Mouse (Mus musculus) limb, embryonic 13.5 days (tissue): ENCODE measurements at regions not wholly inside any gene's neighbourhood (a gene's known extent, or its start where the extent isn't known, plus 50 kb on each side); places are given as distances from the start of the nearest gene placed in this dataset.
"Not testable (repeated sequence)": the region's sequence is repeated elsewhere in the genome, so short reads cannot be mapped to it uniquely, and the experiment has no call there.

Experiments
- ATAC-seq: fragments of 200-750 bp; cut with Nextera tagmentation; 2 replicates; pipeline ENCODE4 v1.8.0; 2017; ENCODE audit warnings: low read depth, moderate number of reproducible peaks, moderate TSS enrichment; ENCODE audit not compliant: low FRiP score
- H3K27ac ChIP-seq: fragments of 300-500 bp; sonication (generic); 2 replicates; pipeline ENCODE4 v1.5.1; 2015; ENCODE audit warnings: inconsistent platforms, mild to moderate bottlenecking, moderate library complexity
- H3K27me3 ChIP-seq: fragments of 300-500 bp; sonication (generic); 2 replicates; pipeline ENCODE4 v1.6.1; 2015; ENCODE audit warnings: mild to moderate bottlenecking, inconsistent platforms
- H3K36me3 ChIP-seq: fragments of 300-500 bp; sonication (generic); 2 replicates; pipeline ENCODE4 v1.6.1; 2015; ENCODE audit warnings: inconsistent platforms, mild to moderate bottlenecking, moderate library complexity
- H3K4me1 ChIP-seq: fragments of 300-500 bp; sonication (generic); 2 replicates; pipeline ENCODE4 v1.6.1; 2015; ENCODE audit warnings: inconsistent platforms
- H3K4me2 ChIP-seq: fragments of 300-500 bp; sonication (generic); replicated peaks from 2 replicates; pipeline ENCODE4 v1.6.1; 2015; ENCODE audit warnings: inconsistent platforms, mild to moderate bottlenecking, moderate library complexity
- H3K4me3 ChIP-seq: fragments of 300-500 bp; sonication (generic); 2 replicates; pipeline ENCODE4 v1.5.1; 2015; ENCODE audit warnings: moderate library complexity, mild to moderate bottlenecking, inconsistent platforms
- H3K9ac ChIP-seq: fragments of 300-500 bp; sonication (generic); 2 replicates; pipeline ENCODE4 v1.6.1; 2015; ENCODE audit warnings: mild to moderate bottlenecking, inconsistent platforms
- H3K9me3 ChIP-seq: fragments of 300-500 bp; sonication (generic); 2 replicates; pipeline ENCODE4 v1.6.1; 2016; ENCODE audit warnings: inconsistent platforms
- WGBS: fragments of 180-500 bp; shearing (Covaris S2); methylation state at CpG from one replicate; pipeline ENCODE4 v1.1.7; 2015; 5-methylcytosine and 5-hydroxymethylcytosine counted together

- WGBS = 63% methylated on average over 1 of the region's 1 CpGs
- ATAC-seq, H3K4me3 ChIP-seq, H3K9ac ChIP-seq, H3K27me3 ChIP-seq, H3K4me1 ChIP-seq, H3K36me3 ChIP-seq, H3K9me3 ChIP-seq, H3K4me2 ChIP-seq: not testable (repeated sequence)
- peak overlapping the region; percentile 70 for H3K27ac ChIP-seq
Measured at GRCm38 (mm10) chr17:13504365-13504764, 150.0 kb downstream of the Tcp10c start.

GRCm38 (mm10) chr17:13504827-13505268 is 150.5 kb downstream of the Tcp10c start:
- WGBS = 10% methylated on average over 8 of the region's 9 CpGs
- H3K4me1 ChIP-seq, H3K4me2 ChIP-seq, H3K9ac ChIP-seq, H3K36me3 ChIP-seq, H3K9me3 ChIP-seq, H3K27me3 ChIP-seq, H3K4me3 ChIP-seq: not testable (repeated sequence)
- ATAC-seq = peak; percentile 92
- H3K27ac ChIP-seq = peak overlapping the region; percentile 58; the same call in 1 of the 2 replicates

- not testable (repeated sequence) for H3K4me3 ChIP-seq, H3K4me2 ChIP-seq, H3K27ac ChIP-seq, ATAC-seq, H3K4me1 ChIP-seq, H3K9ac ChIP-seq, H3K27me3 ChIP-seq, H3K36me3 ChIP-seq, H3K9me3 ChIP-seq
- WGBS = 71% methylated on average over 2 of the region's 3 CpGs
Measured at GRCm38 (mm10) chr17:13507397-13508063, 153.2 kb downstream of the Tcp10c start.

DNA sequence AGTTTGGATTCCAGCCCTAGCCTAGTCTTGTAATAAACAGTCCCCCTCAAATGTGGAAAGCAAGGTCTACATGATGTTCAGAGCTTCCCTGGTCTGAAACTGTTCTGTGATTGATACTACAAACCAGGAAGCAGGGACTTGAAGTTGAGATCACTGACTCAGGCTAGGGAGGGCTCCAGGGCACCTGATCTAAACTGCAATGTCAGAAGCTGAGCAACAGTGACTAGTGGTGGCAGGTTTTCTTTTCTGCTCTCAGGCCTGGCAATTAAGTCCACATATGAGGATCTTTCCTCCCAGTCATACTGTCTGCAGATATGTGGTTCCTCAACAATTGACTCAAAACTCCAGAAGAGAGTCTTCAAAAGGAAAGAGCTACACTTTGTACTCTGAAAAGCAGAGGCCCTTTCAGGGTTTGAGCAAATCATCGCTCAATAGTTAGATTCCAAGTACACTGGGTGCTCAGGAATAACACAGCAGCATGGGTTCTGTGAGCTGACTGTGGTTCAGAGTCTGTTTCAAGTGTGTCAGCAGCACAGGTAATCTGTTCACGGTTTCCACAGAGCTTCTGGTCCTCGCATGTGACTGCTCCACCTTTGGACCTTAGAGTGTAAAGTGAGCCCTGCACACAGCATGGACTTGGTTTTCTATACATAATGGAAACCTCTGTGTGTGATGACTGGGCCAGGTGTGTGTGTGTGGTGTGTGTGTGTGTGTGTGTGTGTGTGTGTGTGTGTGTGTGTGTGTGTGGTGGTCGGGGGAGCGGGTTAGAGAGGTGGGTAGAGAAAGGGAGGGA is 165.2 kb downstream of the Tcp10c start:
- H3K4me2 ChIP-seq, H3K9ac ChIP-seq, H3K4me1 ChIP-seq, H3K36me3 ChIP-seq, H3K27ac ChIP-seq, H3K9me3 ChIP-seq, H3K27me3 ChIP-seq, ATAC-seq, H3K4me3 ChIP-seq: not testable (repeated sequence)
- WGBS = 76% methylated on average over 4 of the region's 5 CpGs

DNA sequence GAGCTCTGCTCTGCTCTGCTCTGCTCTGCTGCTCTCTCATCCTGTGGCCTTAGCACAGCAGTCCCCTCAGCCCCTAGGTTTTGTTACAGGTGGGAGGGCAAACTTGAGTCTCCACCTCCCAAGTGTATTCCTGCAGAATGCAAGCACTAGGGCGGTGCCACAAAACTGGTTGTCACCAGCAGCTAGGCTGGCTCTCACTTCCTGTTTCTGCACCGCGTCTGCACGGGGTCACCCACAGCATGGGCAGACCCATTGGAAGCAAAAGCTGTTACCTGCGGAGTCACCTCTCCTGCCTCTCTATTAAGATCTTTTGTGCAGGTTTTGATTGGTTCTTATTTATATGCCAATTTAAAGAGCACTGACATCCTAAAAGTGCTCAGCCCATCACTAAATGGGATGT is 178.2 kb downstream of the Tcp10c start:
- H3K4me2 ChIP-seq, H3K9ac ChIP-seq, H3K4me1 ChIP-seq, ATAC-seq, H3K27me3 ChIP-seq, H3K27ac ChIP-seq, H3K36me3 ChIP-seq, H3K4me3 ChIP-seq, H3K9me3 ChIP-seq: not testable (repeated sequence)
- 78% methylated on average over 5 of the region's 5 CpGs for WGBS

DNA sequence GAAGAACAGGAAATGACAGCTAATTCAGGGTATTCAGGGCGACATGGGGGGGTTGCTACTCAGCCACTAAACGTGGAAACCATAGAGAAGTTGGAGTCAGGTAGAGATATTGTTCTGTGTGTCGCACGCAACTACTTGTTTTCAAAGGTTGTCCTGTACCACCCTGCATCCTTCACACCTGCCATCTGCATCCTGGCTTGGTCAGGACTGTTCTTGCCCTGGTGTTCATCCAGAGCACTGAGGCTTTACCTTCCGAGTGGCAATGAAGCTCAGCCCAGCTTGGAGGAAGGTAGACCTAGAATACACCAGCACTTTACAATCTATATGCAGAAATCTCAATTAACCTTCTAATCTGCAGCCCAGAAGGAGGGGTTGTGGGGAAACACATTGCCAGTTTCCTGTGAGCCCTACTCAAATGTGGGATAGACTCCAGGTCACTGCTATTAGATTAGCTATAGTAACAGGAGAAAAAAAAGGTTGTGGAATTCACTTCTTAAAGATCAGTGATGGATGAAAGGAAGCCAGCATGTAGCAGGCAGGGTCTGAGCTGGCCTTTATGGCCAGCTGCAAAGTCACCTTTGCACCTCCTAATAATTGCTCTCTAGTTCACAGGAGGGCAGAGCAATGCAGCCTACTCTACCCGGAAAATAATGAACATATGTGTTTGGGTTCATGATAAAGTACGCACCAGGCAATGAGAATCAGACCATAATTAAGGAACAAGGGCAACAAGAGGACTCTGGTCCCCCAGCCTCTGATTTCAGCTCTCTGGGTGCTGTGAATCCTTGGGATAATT is 186.3 kb downstream of the Tcp10c start:
- peaks cover 49% of the 10 kb centered on the region for H3K9me3 ChIP-seq
- H3K4me2 ChIP-seq = no peak overlapping the region
- 74% methylated on average over 7 of the region's 7 CpGs for WGBS
- H3K27me3 ChIP-seq = no peaks in the 10 kb centered on the region
- H3K4me3 ChIP-seq = no peak overlapping the region
- no peak overlapping the region for H3K9ac ChIP-seq
- no peaks in the 10 kb centered on the region for H3K36me3 ChIP-seq
- ATAC-seq = no peak
- no peak overlapping the region for H3K27ac ChIP-seq
- H3K4me1 ChIP-seq = no peaks in the 10 kb centered on the region; the same call in 1 of the 2 replicates

DNA sequence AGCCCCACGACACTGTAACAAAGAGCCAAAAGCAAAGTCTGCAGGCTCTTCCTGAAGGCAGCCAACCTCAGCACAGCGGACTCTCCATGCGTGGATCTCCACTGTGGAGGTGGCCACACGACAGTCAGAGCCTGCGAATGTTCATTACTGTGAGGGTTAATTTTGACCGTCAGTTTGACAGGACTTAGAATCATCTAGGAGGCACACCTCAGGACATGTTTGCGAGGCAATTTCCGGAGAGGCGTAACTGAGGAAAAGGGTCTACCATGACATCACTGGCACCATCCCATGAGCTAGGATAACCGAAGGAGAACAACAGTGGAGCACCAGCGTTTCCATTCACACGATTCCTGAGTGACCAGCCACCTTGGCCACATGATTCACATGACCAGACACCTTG is 186.9 kb downstream of the Tcp10c start:
- Histone ChIP-seq H3K9ac (no peak overlapping the region), H3K27ac (no peak overlapping the region), H3K4me2 (no peak overlapping the region), H3K27me3 (no peaks in the 10 kb centered on the region), H3K4me1 (no peaks in the 10 kb centered on the region; the same call in 1 of the 2 replicates), H3K36me3 (no peaks in the 10 kb centered on the region), H3K4me3 (no peak overlapping the region), H3K9me3 (peaks cover 51% of the 10 kb centered on the region)
- ATAC-seq = no peak
- 64% methylated on average over 12 of the region's 12 CpGs for WGBS

DNA sequence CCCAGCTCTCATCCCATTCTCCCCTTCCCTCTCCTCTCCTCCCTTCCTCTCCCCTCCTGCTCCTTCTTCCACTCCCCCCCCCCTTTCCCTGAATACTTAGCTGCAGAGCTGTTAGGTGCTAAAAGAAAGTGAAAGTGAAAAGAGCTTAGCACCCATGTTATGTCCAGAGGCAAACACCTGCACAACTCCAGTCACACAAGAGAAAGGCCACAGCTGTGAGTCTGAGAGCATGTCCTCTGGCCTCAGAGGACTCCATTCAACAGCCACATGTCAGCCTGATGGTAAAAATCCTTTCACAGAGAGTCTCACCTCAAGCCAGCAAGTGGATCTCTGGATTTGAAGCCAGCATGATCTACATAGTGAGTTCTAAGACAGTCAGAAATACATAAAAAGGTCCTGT is 187.9 kb downstream of the Tcp10c start:
- no peak overlapping the region for H3K4me3 ChIP-seq

DNA sequence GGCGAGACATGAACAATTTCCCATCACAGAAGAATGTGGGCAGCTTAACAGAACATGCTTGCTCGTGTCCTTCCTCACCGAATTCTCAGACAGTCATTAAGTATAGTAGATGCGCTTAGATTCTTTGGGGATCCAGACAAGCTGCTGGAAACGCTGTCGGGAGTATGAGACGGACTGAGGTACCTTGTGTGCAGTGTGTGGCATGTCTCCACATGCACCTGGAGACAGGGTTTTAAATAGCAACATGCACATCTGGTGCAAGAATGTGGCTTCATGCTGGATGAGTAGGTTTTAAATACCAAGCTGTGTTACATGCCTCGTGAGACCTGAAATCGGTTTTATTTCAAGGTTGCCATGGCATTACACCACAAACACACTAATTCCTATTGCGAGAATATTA is 188.5 kb downstream of the Tcp10c start:
- Histone ChIP-seq H3K9ac (no peak overlapping the region), H3K36me3 (no peaks in the 10 kb centered on the region), H3K27me3 (no peaks in the 10 kb centered on the region), H3K9me3 (peaks cover 65% of the 10 kb centered on the region), H3K4me3 (no peak overlapping the region), H3K27ac (no peak overlapping the region), H3K4me2 (no peak overlapping the region), H3K4me1 (no peaks in the 10 kb centered on the region; the same call in 1 of the 2 replicates)
- 71% methylated on average over 10 of the region's 10 CpGs for WGBS
- ATAC-seq = peak; percentile 52; the same call in 1 of the 2 replicates

More for the DNA sequence above, 187.9 kb downstream of the Tcp10c start:
- H3K9ac ChIP-seq = no peak overlapping the region
- no peaks in the 10 kb centered on the region; the same call in 1 of the 2 replicates for H3K4me1 ChIP-seq
- H3K36me3 ChIP-seq = no peaks in the 10 kb centered on the region
- no peaks in the 10 kb centered on the region for H3K27me3 ChIP-seq
- no peak overlapping the region for H3K4me2 ChIP-seq
- ATAC-seq = no peak
- no peak overlapping the region for H3K27ac ChIP-seq
- peaks cover 60% of the 10 kb centered on the region for H3K9me3 ChIP-seq

- H3K4me3 ChIP-seq = no peak overlapping the region
- no peak overlapping the region for H3K27ac ChIP-seq
- no peak for ATAC-seq
- no peaks in the 10 kb centered on the region for H3K27me3 ChIP-seq
- H3K4me1 ChIP-seq = no peaks in the 10 kb centered on the region; the same call in 1 of the 2 replicates
- H3K9ac ChIP-seq = no peak overlapping the region
- H3K4me2 ChIP-seq = no peak overlapping the region
- peaks cover 79% of the 10 kb centered on the region for H3K9me3 ChIP-seq
- H3K36me3 ChIP-seq = no peaks in the 10 kb centered on the region
- WGBS = 63% methylated on average over 2 of the region's 2 CpGs
Measured at GRCm38 (mm10) chr17:13544036-13544795, 189.8 kb downstream of the Tcp10c start.

- Histone ChIP-seq H3K36me3 (no peaks in the 10 kb centered on the region), H3K4me3 (no peak overlapping the region), H3K9me3 (peaks cover 79% of the 10 kb centered on the region), H3K9ac (no peak overlapping the region), H3K4me2 (no peak overlapping the region), H3K27ac (no peak overlapping the region), H3K27me3 (no peaks in the 10 kb centered on the region), H3K4me1 (no peaks in the 10 kb centered on the region; the same call in 1 of the 2 replicates)
- no peak for ATAC-seq
- WGBS = 56% methylated on average over 3 of the region's 3 CpGs
Measured at GRCm38 (mm10) chr17:13546249-13546648, 191.9 kb downstream of the Tcp10c start.
